In genomic region chr17:23676473-23677031, GRCm38 (mm10) we compare ENCODE assay signal across 9 mouse cellular contexts. TPM values are rescaled to one million over a fixed set of nuclear protein-coding genes. Genes with fewer than 3 reads are reported as not detected.
DNase-seq lines count a peak whose midpoint lies in the region; ATAC-seq lines count a peak whose summit lies in the region.
"Had no signal": no experiment of that assay in that cellular context is flagged by ENCODE, and none has a peak within 500 bp of the region (broad histone marks: within the 10 kb centered on the region; RNA-seq: fewer than 3 reads in every experiment).

No protein-coding gene starts in this region.

- peak overlapping the region; percentile 65 for H3K4me3 ChIP-seq in liver, embryonic 11.5 days (ENCODE audit: low read depth, low read length)
- H3K4me3 ChIP-seq in neural tube, embryonic 14.5 days (ENCODE audit: low read depth, low read length) = peak overlapping the region; percentile 39

- peaks cover 38% of the 10 kb centered on the region for H3K27me3 ChIP-seq in liver, embryonic 11.5 days (replicated peaks; ENCODE audit: control insufficient read depth, insufficient read depth, low read length)
- H3K27me3 ChIP-seq in neural tube, embryonic 14.5 days (ENCODE audit: control insufficient read depth, insufficient read depth, low read length) = peaks cover 20% of the 10 kb centered on the region
- H3K27me3 ChIP-seq: Patski had no signal

- ATAC-seq in liver, embryonic 11.5 days (replicated peaks; ENCODE audit: low FRiP score) = no peak
- ATAC-seq in neural tube, embryonic 14.5 days (ENCODE audit: low read depth) = no peak

- under 1% methylated on average over 37 of the region's 37 CpGs for WGBS in liver, embryonic 11.5 days
- 3% methylated on average over 37 of the region's 37 CpGs for WGBS in neural tube, embryonic 14.5 days

- H3K4me2 ChIP-seq in liver, embryonic 11.5 days = peak overlapping the region; percentile 99
- H3K4me2 ChIP-seq in neural tube, embryonic 14.5 days (ENCODE audit: low read depth, low read length) = peak overlapping the region; percentile 82

- no peaks in the 10 kb centered on the region for H3K9me3 ChIP-seq in liver, embryonic 11.5 days (ENCODE audit: control insufficient read depth, low read length)
- no peaks in the 10 kb centered on the region for H3K9me3 ChIP-seq in neural tube, embryonic 14.5 days (ENCODE audit: control insufficient read depth, low read length)

- no peak overlapping the region for H3K27ac ChIP-seq in liver, embryonic 11.5 days (ENCODE audit: low read depth, low read length)
- H3K27ac ChIP-seq in neural tube, embryonic 14.5 days (ENCODE audit: low read depth, low read length) = no peak overlapping the region

- peaks cover 29% of the 10 kb centered on the region for H3K4me1 ChIP-seq in liver, embryonic 11.5 days (replicated peaks; ENCODE audit: control insufficient read depth, insufficient read depth, low read length)
- H3K4me1 ChIP-seq in neural tube, embryonic 14.5 days (ENCODE audit: control insufficient read depth, insufficient read depth, low read length) = peaks cover 10% of the 10 kb centered on the region; the same call in 1 of the 2 replicates

- no peaks in the 10 kb centered on the region for H3K36me3 ChIP-seq in liver, embryonic 11.5 days (ENCODE audit: control insufficient read depth, insufficient read depth, low read length)
- no peaks in the 10 kb centered on the region for H3K36me3 ChIP-seq in neural tube, embryonic 14.5 days (ENCODE audit: control insufficient read depth, insufficient read depth, low read length)

- DNase-seq in gastrocnemius, adult 18-20 months (ENCODE audit: low spot score) = peak; percentile 59
- no peak for DNase-seq in gastrocnemius, adult 8-10 months (ENCODE audit: low spot score in 2 of 2)
- peak; percentile 65 for DNase-seq in adrenal gland, adult 8-10 months
- peak; percentile 24 for DNase-seq in fibroblast of lung, adult 2 months (ENCODE audit: low read depth)
- DNase-seq in heart, postnatal 4 days = peak; percentile 86
- no peak for DNase-seq in liver, embryonic 11.5 days (ENCODE audit: low spot score)
- no peak for DNase-seq in frontal cortex, postnatal 14 days (ENCODE audit: low spot score in 2 of 2)

- H3K9ac ChIP-seq in liver, embryonic 11.5 days (ENCODE audit: low read depth, low read length) = peak overlapping the region; percentile 64
- H3K9ac ChIP-seq in neural tube, embryonic 14.5 days (replicated peaks; ENCODE audit: low read depth, low read length) = peak overlapping the region; percentile 37; the same call in 1 of the 2 replicates

RNA-seq across cellular contexts. Expression of gene Tnfrsf12a, which starts 0.7 kb away (rescaled TPM):
- 10 to 100 TPM; 19.6 to 99.5 TPM for total RNA-seq in gastrocnemius, adult 18-20 months (2021)
- total RNA-seq in gastrocnemius, adult 8-10 months (2022) = 10 to 100 TPM; 26.6 to 49.4 (median 30.1) TPM
- 100 to 1,000 TPM; 156 to 243 (median 195) TPM for total RNA-seq in adrenal gland, adult 8-10 months (2022)
- total RNA-seq in heart, postnatal 4 days (2021) = 100 to 1,000 TPM; 212 to 246 TPM
- polyA plus RNA-seq in liver, embryonic 11.5 days (2014; fragmentation: Nextera tagmentation; extraction: Ambion mirVana) = 7.9 and 9.5 TPM in 2 replicates
- 2.6 and 3.8 TPM in 2 replicates for polyA plus RNA-seq in neural tube, embryonic 14.5 days (2014; fragmentation: Nextera tagmentation; extraction: Ambion mirVana)

RNA-seq across cellular contexts. Expression of gene Cldn6, which starts 2.5 kb away (rescaled TPM):
- not detected for total RNA-seq in gastrocnemius, adult 18-20 months (2021)
- not detected for total RNA-seq in gastrocnemius, adult 8-10 months (2022)
- not detected for total RNA-seq in adrenal gland, adult 8-10 months (2022)
- not detected for total RNA-seq in heart, postnatal 4 days (2021)
- 9.9 and 11.4 TPM in 2 replicates for polyA plus RNA-seq in liver, embryonic 11.5 days (2014; fragmentation: Nextera tagmentation; extraction: Ambion mirVana)
- polyA plus RNA-seq in neural tube, embryonic 14.5 days (2014; fragmentation: Nextera tagmentation; extraction: Ambion mirVana) = not detected in 2 replicates
- polyA plus RNA-seq: Patski had no signal

RNA-seq across cellular contexts. Expression of gene Thoc6, which starts 2.9 kb away (rescaled TPM):
- total RNA-seq in gastrocnemius, adult 18-20 months (2021) = 1 to 10 TPM; 6.9 to 9.9 TPM
- total RNA-seq in gastrocnemius, adult 8-10 months (2022) = 1 to 10 TPM; 6.7 to 7.9 (median 7.3) TPM
- 10 to 100 TPM; 24.7 to 28.3 (median 26.7) TPM for total RNA-seq in adrenal gland, adult 8-10 months (2022)
- 10 to 100 TPM; 24.8 to 28.8 TPM for total RNA-seq in heart, postnatal 4 days (2021)
- polyA plus RNA-seq in liver, embryonic 11.5 days (2014; fragmentation: Nextera tagmentation; extraction: Ambion mirVana) = 48.9 and 50.7 TPM in 2 replicates
- polyA plus RNA-seq in neural tube, embryonic 14.5 days (2014; fragmentation: Nextera tagmentation; extraction: Ambion mirVana) = 42.1 and 43.0 TPM in 2 replicates

RNA-seq across cellular contexts. Expression of gene Hcfc1r1, which starts 3.2 kb away (rescaled TPM):
- total RNA-seq in gastrocnemius, adult 18-20 months (2021) = 100 to 1,000 TPM; 135 to 138 TPM
- 100 to 1,000 TPM; 108 to 127 (median 120) TPM for total RNA-seq in gastrocnemius, adult 8-10 months (2022)
- total RNA-seq in adrenal gland, adult 8-10 months (2022) = 100 to 1,000 TPM; 136 to 169 (median 147) TPM
- total RNA-seq in heart, postnatal 4 days (2021) = 100 to 1,000 TPM; 214 to 238 TPM
- polyA plus RNA-seq in liver, embryonic 11.5 days (2014; fragmentation: Nextera tagmentation; extraction: Ambion mirVana) = 36.5 and 36.6 TPM in 2 replicates
- polyA plus RNA-seq in neural tube, embryonic 14.5 days (2014; fragmentation: Nextera tagmentation; extraction: Ambion mirVana) = 132 and 147 TPM in 2 replicates

RNA-seq across cellular contexts. Expression of gene Cldn9, which starts 7.3 kb away (rescaled TPM):
- under 1 TPM in 1 of 2 experiments, not detected in 1; 0.21 TPM for total RNA-seq in gastrocnemius, adult 18-20 months (2021)
- total RNA-seq in gastrocnemius, adult 8-10 months (2022) = under 1 TPM in 1 of 4 experiments, not detected in 3; 0.36 TPM
- under 1 TPM in 2 of 4 experiments, not detected in 2; 0.17 to 0.38 TPM for total RNA-seq in adrenal gland, adult 8-10 months (2022)
- total RNA-seq in heart, postnatal 4 days (2021) = not detected
- polyA plus RNA-seq in liver, embryonic 11.5 days (2014; fragmentation: Nextera tagmentation; extraction: Ambion mirVana) = 0.49 and 0.56 TPM in 2 replicates
- polyA plus RNA-seq in neural tube, embryonic 14.5 days (2014; fragmentation: Nextera tagmentation; extraction: Ambion mirVana) = 0.70 and 1.4 TPM in 2 replicates

Comparison
In these comparisons a context has a peak if more than half of its experiments do, and no peak if none do; other contexts are left out.
1. DNase-seq: peak in gastrocnemius, adult 18-20 months (single experiment), adrenal gland, adult 8-10 months (single experiment), fibroblast of lung, adult 2 months (single experiment) and heart, postnatal 4 days (single experiment); none in gastrocnemius, adult 8-10 months (0 of 2), liver, embryonic 11.5 days (single experiment) and frontal cortex, postnatal 14 days (0 of 2).